Mouse (Mus musculus) myocyte (in vitro differentiated cells): ENCODE results near the gene Tmem88. TPM values are rescaled to one million over a fixed set of nuclear protein-coding genes. Genes with fewer than 3 reads are reported as not detected.
A peak's percentile ranks its signal among the peaks of the same experiment; 100 is the strongest.

Experiments used
- H3K27me3 ChIP-seq: one replicate; pipeline ENCODE4 v1.6.1; 2011; ENCODE audit not compliant: control insufficient read depth, insufficient read depth, insufficient read length
- H3K36me3 ChIP-seq: one replicate; pipeline ENCODE4 v1.6.1; 2011; ENCODE audit not compliant: control insufficient read depth, insufficient read depth
- H3K4me2 ChIP-seq: one replicate; pipeline ENCODE4 v1.6.1; 2011; ENCODE audit warnings: low read depth, control low read depth
- H3K4me3 ChIP-seq: one replicate; pipeline ENCODE4 v1.5.1; 2011; ENCODE audit warnings: mild to moderate bottlenecking, control low read depth, moderate library complexity
- H3K79me2 ChIP-seq: one replicate; pipeline ENCODE4 v1.6.1; 2011; ENCODE audit not compliant: control insufficient read depth, insufficient read depth
- H3ac ChIP-seq: one replicate; pipeline ENCODE4 v1.6.1; 2011; ENCODE audit not compliant: control insufficient read depth, insufficient read length
- MYOD1 ChIP-seq, 3 experiments: IDR thresholded peaks; one replicate each; pipeline ENCODE4 v1.6.1; 2011; ENCODE audit warnings: control low read depth in 2 of 3, low read depth in 2 of 3, mild to moderate bottlenecking in 2 of 3, moderate library complexity in 1 of 3; ENCODE audit not compliant: insufficient read length in 2 of 3, control insufficient read depth in 1 of 3
- MYOG ChIP-seq, 3 experiments: IDR thresholded peaks; one replicate each; pipeline ENCODE4 v1.6.1; 2011; ENCODE audit warnings: control low read depth in 2 of 3, low read depth in 2 of 3, mild to moderate bottlenecking in 2 of 3; ENCODE audit not compliant: insufficient read length in 2 of 3, control insufficient read depth in 1 of 3, insufficient read depth in 1 of 3
- POLR2AphosphoS2 ChIP-seq: IDR thresholded peaks from one replicate; pipeline ENCODE4 v1.6.1; 2011; ENCODE audit warnings: low read depth, control low read depth; ENCODE audit not compliant: insufficient read length
- TCF12 ChIP-seq: IDR thresholded peaks from one replicate; pipeline ENCODE4 v1.6.1; 2011; ENCODE audit warnings: mild to moderate bottlenecking, control low read depth; ENCODE audit not compliant: poor library complexity, insufficient read depth, severe bottlenecking
- polyA plus RNA-seq: library from polyadenylated mRNA; unstranded; fragments of >200 nt; fragmentation: generic; extraction: Trizol; gene quantifications from one replicate; pipeline ENCODE4 v1.2.1, GENCODE M21; 2012; ENCODE audit warnings: missing spikeins

The Tmem88 gene
- polyA plus RNA-seq, 1 experiment, result 0.16 TPM

- Histone ChIP-seq H3ac (no peak overlapping the region), H3K27me3 (no peaks in the 10 kb centered on the region), H3K79me2 (no peaks in the 10 kb centered on the region), H3K4me2 (peak overlapping the region; percentile 66), H3K4me3 (peak overlapping the region; percentile 8), H3K36me3 (peaks cover 50% of the 10 kb centered on the region)
- TF ChIP-seq POLR2AphosphoS2 (no peak), MYOD1 (IDR thresholded peaks at IDR 0.05; ENCODE audit: control insufficient read depth in 1 of 3, insufficient read length in 2 of 3, low read depth in 2 of 3) (peak in 1 of 3 experiments; percentile 70), MYOG (IDR thresholded peaks at IDR 0.05; ENCODE audit: control insufficient read depth in 1 of 3, insufficient read depth in 1 of 3, insufficient read length in 2 of 3, low read depth in 2 of 3) (peak in 1 of 3 experiments; percentile 75), TCF12 (no peak)
These were observed 41.5 kb downstream of the Tmem88 start for GRCm38 (mm10) chr11:69356544-69356943.

Other genes starting within 250 kb of the Tmem88 start
- gene Alox12b, start 241.2 kb downstream of the Tmem88 start, polyA plus RNA-seq, result not detected
- gene Alox8, start 200.4 kb downstream of the Tmem88 start, polyA plus RNA-seq, result not detected
- gene Gucy2e, start 161.2 kb downstream of the Tmem88 start, polyA plus RNA-seq, result not detected
- gene Cntrob, start 74.5 kb downstream of the Tmem88 start, polyA plus RNA-seq, result 10.3 TPM
- 116 TPM for gene Trappc1, start 74.3 kb downstream of the Tmem88 start, polyA plus RNA-seq
- 2.0 TPM for gene Kcnab3, start 72.0 kb downstream of the Tmem88 start, polyA plus RNA-seq
- gene Rnf227, start 57.8 kb downstream of the Tmem88 start, polyA plus RNA-seq, result 2.5 TPM
- gene Chd3, start 28.8 kb downstream of the Tmem88 start, polyA plus RNA-seq, result 148 TPM
- gene Naa38, start 2.7 kb downstream of the Tmem88 start, polyA plus RNA-seq, result 126 TPM
- 23.0 TPM for gene Cyb5d1, start 2.6 kb downstream of the Tmem88 start, polyA plus RNA-seq
- 31.0 TPM for gene Kdm6b, start 15.4 kb upstream of the Tmem88 start, polyA plus RNA-seq
- gene Dnah2, start 150.9 kb upstream of the Tmem88 start, polyA plus RNA-seq, result 0.24 TPM
- 0.36 TPM for gene Efnb3, start 162.0 kb upstream of the Tmem88 start, polyA plus RNA-seq
- 9.1 TPM for gene Wrap53, start 182.0 kb upstream of the Tmem88 start, polyA plus RNA-seq
- gene Trp53, start 182.1 kb upstream of the Tmem88 start, polyA plus RNA-seq, result 119 TPM
- gene Atp1b2, start 207.7 kb upstream of the Tmem88 start, polyA plus RNA-seq, result 6.6 TPM
- 0.05 TPM for gene Shbg, start 219.7 kb upstream of the Tmem88 start, polyA plus RNA-seq
- gene Sat2, start 223.8 kb upstream of the Tmem88 start, polyA plus RNA-seq, result 3.6 TPM
- gene Fxr2, start 234.8 kb upstream of the Tmem88 start, polyA plus RNA-seq, result 104 TPM